Mouse (Mus musculus) layer of hippocampus, postnatal 25 days (tissue): Measurements from ENCODE around the gene Cabin1. TPM values are rescaled to one million over a fixed set of nuclear protein-coding genes. Genes with fewer than 3 reads are reported as not detected.
"Not testable (repeated sequence)": the region's sequence is repeated elsewhere in the genome, so short reads cannot be mapped to it uniquely, and the experiment has no call there.

Experiments
- DNase-seq, 2 experiments: peaks; one replicate each; pipeline ENCODE4 v3.0.0; 2022; ENCODE audit warnings: mixed read lengths in 2 of 2, low spot score in 1 of 2; ENCODE audit errors: extremely low spot score in 1 of 2
- total RNA-seq, 2 experiments: library from RNA; stranded (reverse); gene quantifications; 2 replicates each; pipeline ENCODE4 v1.2.3; 2021

Gene Cabin1
- total RNA-seq, 2 experiments from 2014 or later = 60.6 to 79.2 TPM

DNA sequence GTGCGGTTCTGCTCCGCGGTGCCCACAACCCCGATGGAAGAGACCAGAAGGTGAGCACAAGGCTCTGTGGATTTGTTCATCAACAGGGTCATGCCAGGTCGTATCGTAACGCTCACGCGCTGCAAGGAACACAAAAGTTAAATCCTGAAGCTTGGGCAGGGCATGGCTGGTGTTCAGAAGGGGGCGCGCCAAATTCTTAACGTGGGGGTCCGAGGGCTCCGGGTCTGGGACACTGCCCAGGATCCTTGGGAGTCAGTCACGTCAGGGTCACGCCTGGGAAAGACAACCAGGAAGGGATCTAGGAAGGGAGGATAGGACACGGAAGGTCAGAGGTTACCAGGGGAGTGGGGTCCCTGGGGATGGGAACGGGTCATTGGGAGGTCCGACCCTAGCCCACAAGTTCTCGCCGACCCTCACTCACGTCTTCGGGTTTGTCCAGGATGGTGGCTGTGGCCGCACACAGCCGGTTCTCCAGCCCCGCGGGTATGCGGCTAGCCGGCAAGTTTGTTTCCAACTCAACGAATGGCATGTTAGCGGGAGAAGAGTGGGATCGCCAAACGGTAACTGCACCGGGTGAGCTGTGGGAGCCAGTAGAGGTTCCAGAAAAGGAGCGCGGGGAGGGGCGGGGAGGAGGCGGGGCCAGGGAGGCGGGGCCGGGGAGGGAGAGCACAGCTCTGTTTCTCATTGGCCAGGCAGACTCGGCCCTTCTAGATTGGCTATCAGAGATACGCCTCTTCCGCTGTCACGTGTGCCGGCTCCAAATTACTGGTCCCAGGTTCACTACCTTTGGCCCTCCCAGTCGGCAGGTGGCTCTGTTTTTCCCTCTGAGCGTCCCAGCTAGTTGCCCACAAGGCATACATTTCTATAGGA, 8.9 kb upstream of the Cabin1 start, which contains the start of gene Ddt:
Gene Ddt, minus strand, starts transcription at position 620 of the 870 bp plus-strand sequence.
- peak; percentile 55 to 71 for DNase-seq

DNA sequence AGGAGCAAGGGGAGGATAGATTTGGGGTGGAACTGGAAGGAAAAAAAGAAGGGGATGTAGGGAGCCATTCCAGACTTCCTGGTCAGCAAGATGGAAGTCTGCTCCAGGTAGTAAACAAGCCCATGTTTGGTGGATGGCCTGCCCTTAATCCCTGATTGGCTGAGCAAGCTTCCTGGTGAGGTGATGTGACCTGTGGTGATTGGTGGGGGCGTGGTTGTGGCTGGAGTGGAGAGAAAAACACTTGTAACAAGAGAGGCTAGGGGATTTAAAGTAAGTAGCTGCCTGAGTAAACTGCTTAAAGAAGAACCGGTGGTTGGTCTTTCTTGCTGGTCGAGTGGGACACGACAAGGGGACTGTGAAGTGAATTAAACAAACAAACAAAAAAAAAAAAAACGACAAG, 3.6 kb upstream of the Cabin1 start:
- DNase-seq = not testable (repeated sequence)

GRCm38 (mm10) chr10:75766856-75767255, 2.7 kb upstream of the Cabin1 start:
- no peak for DNase-seq

GRCm38 (mm10) chr10:75764519-75765473, 655 bp upstream of the Cabin1 start:
- DNase-seq = peak in 1 of 2 experiments; percentile 72

- no peak for DNase-seq
These were observed 1.7 kb downstream of the Cabin1 start for GRCm38 (mm10) chr10:75762413-75762812.

- DNase-seq = no peak
These were observed 3.8 kb downstream of the Cabin1 start for GRCm38 (mm10) chr10:75760311-75760710.

GRCm38 (mm10) chr10:75756719-75757118, 7.4 kb downstream of the Cabin1 start:
- DNase-seq = no peak

GRCm38 (mm10) chr10:75744017-75744416, 20.1 kb downstream of the Cabin1 start:
- DNase-seq = peak; percentile 69 to 93

- DNase-seq = peak; percentile 25 to 36
These were observed 20.8 kb downstream of the Cabin1 start for GRCm38 (mm10) chr10:75743369-75743768.

DNA sequence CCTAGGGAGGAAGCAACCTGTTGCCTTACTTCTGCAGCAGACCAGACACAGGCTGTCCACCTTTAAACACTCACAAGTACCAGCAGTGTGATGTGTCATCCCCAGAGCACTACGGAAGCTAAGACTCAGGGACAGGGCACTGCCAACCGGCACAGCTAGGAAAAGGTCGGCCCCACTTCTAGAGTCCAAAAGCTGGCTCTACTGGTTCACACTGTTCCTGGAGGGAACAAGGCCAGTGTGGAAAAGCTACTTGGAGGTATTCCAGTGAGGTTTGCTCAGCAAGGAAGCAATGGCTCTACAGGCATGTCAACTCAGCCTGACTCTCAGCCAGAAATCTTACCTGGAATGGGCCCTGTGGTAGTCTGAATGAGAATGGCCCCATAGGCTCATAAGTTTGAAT, 23.3 kb downstream of the Cabin1 start:
- DNase-seq = no peak

DNA sequence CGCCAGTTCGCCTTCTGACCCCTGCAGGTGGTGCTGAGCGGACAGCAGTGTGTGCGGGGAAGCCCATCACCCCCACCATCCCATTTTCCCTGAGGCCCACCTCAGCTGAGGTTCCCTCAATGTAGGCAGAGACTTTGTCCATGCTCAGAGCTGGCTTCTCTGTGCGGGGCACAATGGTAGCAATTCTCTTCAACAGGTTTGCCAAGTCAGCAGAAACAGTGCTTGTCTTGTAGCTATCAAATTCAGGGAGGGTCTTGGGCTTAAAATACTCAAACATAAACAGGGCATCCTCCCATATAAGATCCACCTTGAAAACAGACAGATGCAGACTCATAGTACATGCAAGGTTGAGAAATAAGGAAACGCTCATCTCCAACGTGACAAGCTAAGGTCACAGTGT, 38.7 kb downstream of the Cabin1 start:
- DNase-seq = no peak

GRCm38 (mm10) chr10:75720215-75720614, 43.9 kb downstream of the Cabin1 start:
- no peak for DNase-seq

GRCm38 (mm10) chr10:75714795-75715194, 49.3 kb downstream of the Cabin1 start:
- DNase-seq = no peak

- no peak for DNase-seq
These were observed 51.1 kb downstream of the Cabin1 start for GRCm38 (mm10) chr10:75713026-75713425.

DNA sequence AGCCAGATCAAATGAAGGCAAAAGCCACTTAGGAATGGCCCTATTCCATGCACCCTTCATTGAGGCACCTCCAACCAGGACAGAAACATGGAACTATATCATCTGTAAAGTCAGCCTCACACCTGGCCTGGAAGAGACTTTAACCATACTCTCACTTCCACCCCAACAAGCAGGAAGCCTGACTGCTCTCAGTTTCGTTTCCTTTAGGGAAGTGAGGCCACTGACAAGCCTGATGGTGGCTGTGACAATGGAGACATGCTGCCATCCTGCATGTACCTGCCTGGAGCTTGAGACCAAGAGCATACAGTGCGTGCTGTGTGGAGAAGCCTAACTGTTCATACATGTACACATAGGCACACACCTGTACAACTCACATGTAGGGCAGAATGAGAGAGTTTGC, 53.9 kb downstream of the Cabin1 start:
- no peak for DNase-seq

GRCm38 (mm10) chr10:75709261-75709660, 54.9 kb downstream of the Cabin1 start:
- DNase-seq = no peak

GRCm38 (mm10) chr10:75708633-75708992, 55.5 kb downstream of the Cabin1 start:
- peak in 1 of 2 experiments; percentile 46 for DNase-seq

GRCm38 (mm10) chr10:75707901-75708632, 56.1 kb downstream of the Cabin1 start:
- no peak for DNase-seq

DNA sequence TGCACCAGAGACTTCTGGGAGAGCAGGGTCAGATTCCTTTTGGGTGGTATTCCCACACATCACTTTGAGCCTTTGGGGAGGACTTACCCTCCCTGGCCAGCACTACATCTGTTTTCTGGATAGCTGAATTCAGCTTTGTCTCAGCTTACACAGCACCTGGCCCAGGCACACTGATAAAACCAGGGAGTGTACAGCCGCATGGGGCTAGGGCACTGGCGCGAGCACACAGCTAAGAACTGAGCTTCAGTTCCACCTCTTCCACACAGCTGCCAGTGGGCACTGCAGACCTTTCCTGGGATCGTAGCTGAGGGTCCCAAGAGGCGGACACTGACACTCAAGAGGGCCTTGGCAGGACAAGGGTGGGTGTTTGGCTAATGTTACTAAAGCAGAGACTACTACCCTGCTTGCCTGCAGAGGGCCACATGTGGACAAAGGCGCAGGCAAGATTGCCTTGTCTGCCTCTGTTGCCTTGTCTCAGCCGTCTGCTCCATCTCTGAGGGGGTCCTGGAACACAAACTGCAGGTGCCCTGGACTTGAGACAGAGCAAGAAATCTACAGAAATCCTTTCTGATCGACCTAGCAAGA, 57.4 kb downstream of the Cabin1 start:
- DNase-seq = no peak
